Mouse (Mus musculus) T-helper 17 cell (primary cell): Measurements from ENCODE around the gene Inka2.
"Not testable (repeated sequence)": the region's sequence is repeated elsewhere in the genome, so short reads cannot be mapped to it uniquely, and the experiment has no call there.

Experiments
- in situ Hi-C, 2 experiments: fragments of 300-600 bp; cut with MboI, MseI; formaldehyde crosslinking; loops; 1 replicate in 1 of 2; 2 replicates in 1 of 2; pipeline ENCODE4 v1.15.1; 2025; ENCODE audit warnings: high pct_unique_total_duplicates in 2 of 2

The Inka2 gene

GRCm38 (mm10) chr3:105695476-105696386 is 8.7 kb upstream of the Inka2 start:
- in situ Hi-C loops = no loop called here

- in situ Hi-C loops = no loop called here
Observed at GRCm38 (mm10) chr3:105696387-105697147, 7.8 kb upstream of the Inka2 start.

- in situ Hi-C loops = no loop called here
Observed at GRCm38 (mm10) chr3:105697148-105697441, 7.3 kb upstream of the Inka2 start.

- in situ Hi-C loops = no loop called here
Observed at GRCm38 (mm10) chr3:105698311-105698710, 6.1 kb upstream of the Inka2 start.

- in situ Hi-C loops = no loop called here
Observed at GRCm38 (mm10) chr3:105699241-105699933, 5.0 kb upstream of the Inka2 start.

GRCm38 (mm10) chr3:105700786-105701185 is 3.6 kb upstream of the Inka2 start:
- in situ Hi-C loops = not testable (repeated sequence)

GRCm38 (mm10) chr3:105701399-105701798 is 3.0 kb upstream of the Inka2 start:
- in situ Hi-C loops = no loop called here

- in situ Hi-C loops = no loop called here
Observed at GRCm38 (mm10) chr3:105703571-105703970, 828 bp upstream of the Inka2 start.

- in situ Hi-C loops = no loop called here
Observed at GRCm38 (mm10) chr3:105705061-105705549, 706 bp downstream of the Inka2 start.

GRCm38 (mm10) chr3:105705561-105705960 is 1.2 kb downstream of the Inka2 start:
- in situ Hi-C loops = no loop called here

- in situ Hi-C loops = no loop called here
Observed at GRCm38 (mm10) chr3:105706366-105707020, 2.1 kb downstream of the Inka2 start.

- in situ Hi-C loops = no loop called here
Observed at GRCm38 (mm10) chr3:105707590-105707989, 3.2 kb downstream of the Inka2 start.

- in situ Hi-C loops = no loop called here
Observed at GRCm38 (mm10) chr3:105710246-105710645, 5.8 kb downstream of the Inka2 start.

- in situ Hi-C loops = no loop called here
Observed at GRCm38 (mm10) chr3:105711741-105712140, 7.3 kb downstream of the Inka2 start.

GRCm38 (mm10) chr3:105712827-105713226 is 8.4 kb downstream of the Inka2 start:
- in situ Hi-C loops = no loop called here

GRCm38 (mm10) chr3:105714091-105714819 is 9.9 kb downstream of the Inka2 start:
- in situ Hi-C loops = no loop called here

- in situ Hi-C loops = no loop called here
Observed at GRCm38 (mm10) chr3:105714820-105715167, 10.4 kb downstream of the Inka2 start.

- in situ Hi-C loops = no loop called here
Observed at GRCm38 (mm10) chr3:105716353-105717000, 12.1 kb downstream of the Inka2 start.

- in situ Hi-C loops = no loop called here
Observed at GRCm38 (mm10) chr3:105717856-105718555, 13.6 kb downstream of the Inka2 start.

GRCm38 (mm10) chr3:105718746-105719145 is 14.3 kb downstream of the Inka2 start:
- in situ Hi-C loops = no loop called here
